Mouse (Mus musculus) heart, postnatal 0 days (tissue): ENCODE measurements at regions not wholly inside any gene's neighbourhood (a gene's known extent, or its start where the extent isn't known, plus 50 kb on each side); places are given as distances from the start of the nearest gene placed in this dataset.

Experiments used
- ATAC-seq: fragments of 200-750 bp; cut with Nextera tagmentation; 2 replicates; pipeline ENCODE4 v1.8.0; 2017; ENCODE audit warnings: low read depth, moderate number of reproducible peaks, moderate library complexity; ENCODE audit not compliant: insufficient read depth
- DNase-seq: peaks from one replicate; pipeline ENCODE4 v3.0.0-alpha.2; 2016; ENCODE audit warnings: low spot score
- H3K27ac ChIP-seq: fragments of 300-500 bp; sonication (generic); 2 replicates; pipeline ENCODE4 v1.5.1; 2014; ENCODE audit warnings: low read depth, mild to moderate bottlenecking
- H3K27me3 ChIP-seq: fragments of 300-500 bp; sonication (generic); 2 replicates; pipeline ENCODE4 v1.6.1; 2014; ENCODE audit warnings: low read length, mixed read lengths; ENCODE audit not compliant: control insufficient read depth, insufficient read depth
- H3K36me3 ChIP-seq: fragments of 300-500 bp; sonication (generic); replicated peaks from 2 replicates; pipeline ENCODE4 v1.6.1; 2014; ENCODE audit warnings: low read length, mixed read lengths; ENCODE audit not compliant: control insufficient read depth, insufficient read depth
- H3K4me1 ChIP-seq: fragments of 300-500 bp; sonication (generic); 2 replicates; pipeline ENCODE4 v1.6.1; 2014; ENCODE audit warnings: antibody characterized with exemption; ENCODE audit not compliant: control insufficient read depth, insufficient read depth
- H3K4me2 ChIP-seq: fragments of 300-500 bp; sonication (generic); 2 replicates; pipeline ENCODE4 v1.6.1; 2014; ENCODE audit warnings: low read depth, mild to moderate bottlenecking, low read length, moderate library complexity
- H3K4me3 ChIP-seq: fragments of 300-500 bp; sonication (generic); 2 replicates; pipeline ENCODE4 v1.5.1; 2014; ENCODE audit warnings: low read depth, low read length
- H3K9ac ChIP-seq: fragments of 300-500 bp; sonication (generic); replicated peaks from 2 replicates; pipeline ENCODE4 v1.6.1; 2014; ENCODE audit warnings: low read depth, low read length, mixed read lengths
- H3K9me3 ChIP-seq: fragments of 300-500 bp; sonication (generic); replicated peaks from 2 replicates; pipeline ENCODE4 v1.6.1; 2016; ENCODE audit warnings: low read length; ENCODE audit not compliant: control insufficient read depth
- CTCF ChIP-seq: IDR thresholded peaks from 2 replicates; pipeline ENCODE4 v1.5.1; 2016; ENCODE audit warnings: antibody characterized with exemption, control low read depth, low read depth
- EP300 ChIP-seq: IDR thresholded peaks from 2 replicates; pipeline ENCODE4 v1.6.1; 2016; ENCODE audit warnings: antibody characterized with exemption, low read depth
- WGBS: fragments of 180-500 bp; shearing (Covaris S2); extraction: QIAGEN DNeasy Blood & Tissue Kit; methylation state at CpG from one replicate; pipeline ENCODE4 v1.1.7; 2014; 5-methylcytosine and 5-hydroxymethylcytosine counted together

GRCm38 (mm10) chr13:115990591-115990990, 318.9 kb downstream of the Isl1 start:
- no peak overlapping the region for H3K4me2 ChIP-seq
- H3K4me1 ChIP-seq = no peaks in the 10 kb centered on the region
- no peak overlapping the region for H3K4me3 ChIP-seq
- ATAC-seq = no peak
- 62% methylated on average over 3 of the region's 3 CpGs for WGBS
- H3K9ac ChIP-seq = no peak overlapping the region
- DNase-seq = no peak
- H3K27ac ChIP-seq = no peak overlapping the region
- TF ChIP-seq CTCF (no peak), EP300 (no peak)
- H3K9me3 ChIP-seq = no peaks in the 10 kb centered on the region
- no peaks in the 10 kb centered on the region for H3K36me3 ChIP-seq
- no peaks in the 10 kb centered on the region for H3K27me3 ChIP-seq

GRCm38 (mm10) chr13:115989091-115989490, 320.4 kb downstream of the Isl1 start:
- no peak for ATAC-seq

GRCm38 (mm10) chr13:115986282-115986681, 323.2 kb downstream of the Isl1 start:
- Histone ChIP-seq H3K4me1 (no peaks in the 10 kb centered on the region), H3K9ac (no peak overlapping the region), H3K36me3 (no peaks in the 10 kb centered on the region), H3K27me3 (no peaks in the 10 kb centered on the region), H3K27ac (no peak overlapping the region), H3K4me3 (no peak overlapping the region), H3K9me3 (no peaks in the 10 kb centered on the region), H3K4me2 (no peak overlapping the region)
- no peak for ATAC-seq
- 71% methylated on average over 2 of the region's 2 CpGs for WGBS
- no peak for DNase-seq
- TF ChIP-seq EP300 (no peak), CTCF (no peak)

More at GRCm38 (mm10) chr13:115989091-115989490, 320.4 kb downstream of the Isl1 start:
- TF ChIP-seq EP300 (no peak), CTCF (no peak)
- no peak for DNase-seq
- no peaks in the 10 kb centered on the region for H3K4me1 ChIP-seq
- H3K4me2 ChIP-seq = no peak overlapping the region
- no peak overlapping the region for H3K27ac ChIP-seq
- H3K9ac ChIP-seq = no peak overlapping the region
- H3K4me3 ChIP-seq = no peak overlapping the region
- H3K36me3 ChIP-seq = no peaks in the 10 kb centered on the region
- no peaks in the 10 kb centered on the region for H3K9me3 ChIP-seq
- no peaks in the 10 kb centered on the region for H3K27me3 ChIP-seq

- WGBS = 81% methylated on average over 3 of the region's 3 CpGs
- H3K9ac ChIP-seq = no peak overlapping the region
- DNase-seq = no peak
These were observed 323.8 kb downstream of the Isl1 start for GRCm38 (mm10) chr13:115985715-115986114.

GRCm38 (mm10) chr13:115977890-115978203, 331.6 kb downstream of the Isl1 start:
- WGBS = 44% methylated on average over 3 of the region's 3 CpGs
- Histone ChIP-seq H3K27ac (no peak overlapping the region), H3K27me3 (no peaks in the 10 kb centered on the region), H3K9me3 (no peaks in the 10 kb centered on the region), H3K36me3 (no peaks in the 10 kb centered on the region), H3K9ac (no peak overlapping the region), H3K4me1 (no peaks in the 10 kb centered on the region), H3K4me3 (no peak overlapping the region), H3K4me2 (no peak overlapping the region)
- DNase-seq (no peak), ATAC-seq (no peak)
- TF ChIP-seq EP300 (no peak), CTCF (no peak)

More at GRCm38 (mm10) chr13:115985715-115986114, 323.8 kb downstream of the Isl1 start:
- TF ChIP-seq EP300 = no peak
- no peak for TF ChIP-seq CTCF
- ATAC-seq = no peak
- no peaks in the 10 kb centered on the region for H3K36me3 ChIP-seq
- no peaks in the 10 kb centered on the region for H3K4me1 ChIP-seq
- H3K9me3 ChIP-seq = no peaks in the 10 kb centered on the region
- no peak overlapping the region for H3K27ac ChIP-seq
- no peak overlapping the region for H3K4me3 ChIP-seq
- H3K27me3 ChIP-seq = no peaks in the 10 kb centered on the region
- no peak overlapping the region for H3K4me2 ChIP-seq

GRCm38 (mm10) chr13:115977118-115977889, 332.2 kb downstream of the Isl1 start:
- Histone ChIP-seq H3K9ac (no peak overlapping the region), H3K27me3 (no peaks in the 10 kb centered on the region), H3K4me2 (no peak overlapping the region), H3K4me1 (no peaks in the 10 kb centered on the region), H3K4me3 (no peak overlapping the region), H3K27ac (no peak overlapping the region), H3K36me3 (no peaks in the 10 kb centered on the region), H3K9me3 (no peaks in the 10 kb centered on the region)
- DNase-seq (no peak), ATAC-seq (no peak)
- WGBS = 52% methylated on average over 7 of the region's 7 CpGs
- no peak for TF ChIP-seq CTCF
- TF ChIP-seq EP300 = no peak
